Mouse (Mus musculus): ENCODE results near the gene Cnot1.

GRCm38 (mm10) chr8:95690929-95691541 lies 116.2 kb downstream of the Cnot1 start:
- no peak for TF ChIP-seq POLR2A (IDR thresholded peaks at IDR 0.05; ENCODE audit: low read depth, low read length)
- TF ChIP-seq PAX5 (IDR thresholded peaks at IDR 0.05; ENCODE audit: low read length): no peak
